Mouse (Mus musculus): ENCODE data around the gene Unc93a. TPM values are rescaled to one million over a fixed set of nuclear protein-coding genes. Genes with fewer than 3 reads are reported as not detected.
"Not testable (repeated sequence)": the region's sequence is repeated elsewhere in the genome, so short reads cannot be mapped to it uniquely, and the experiment has no call there.

Unc93a gene
- not detected in 2 replicates for polyA plus RNA-seq (2015; fragmentation: Nextera tagmentation; extraction: Ambion mirVana)

GRCm38 (mm10) chr17:13131710-13132109 is at the start of gene Unc93a:
TSS of gene Unc93a (minus strand) at chr17:13131810.
- not testable (repeated sequence) for H3K27me3 ChIP-seq (ENCODE audit: control insufficient read depth, insufficient read depth, low read length); H3K9me3 ChIP-seq (replicated peaks; ENCODE audit: control insufficient read depth, low read length); H3K9ac ChIP-seq (ENCODE audit: low read length); H3K27ac ChIP-seq (ENCODE audit: low read length); H3K4me2 ChIP-seq (ENCODE audit: low read depth, low read length); H3K4me1 ChIP-seq (ENCODE audit: control insufficient read depth, insufficient read depth, low read length); ATAC-seq (replicated peaks; ENCODE audit: extremely low read depth, insufficient read depth, low FRiP score); H3K36me3 ChIP-seq (ENCODE audit: control insufficient read depth, insufficient read depth); H3K4me3 ChIP-seq (ENCODE audit: low read length)
- WGBS, result 82% methylated on average over 3 of the region's 4 CpGs

- H3K4me1 ChIP-seq (ENCODE audit: control insufficient read depth, insufficient read depth, low read length); H3K9ac ChIP-seq (ENCODE audit: low read length); H3K4me3 ChIP-seq (ENCODE audit: low read length); ATAC-seq (replicated peaks; ENCODE audit: extremely low read depth, insufficient read depth, low FRiP score); H3K27me3 ChIP-seq (ENCODE audit: control insufficient read depth, insufficient read depth, low read length); H3K27ac ChIP-seq (ENCODE audit: low read length); H3K36me3 ChIP-seq (ENCODE audit: control insufficient read depth, insufficient read depth); H3K4me2 ChIP-seq (ENCODE audit: low read depth, low read length): not testable (repeated sequence)
- WGBS, result 79% methylated on average over 5 of the region's 5 CpGs
- H3K9me3 ChIP-seq (replicated peaks; ENCODE audit: control insufficient read depth, low read length), result peaks cover 11% of the 10 kb centered on the region
Measured at GRCm38 (mm10) chr17:13180491-13180890, 48.9 kb upstream of the Unc93a start.

GRCm38 (mm10) chr17:13179021-13179420 is 47.4 kb upstream of the Unc93a start:
- H3K27ac ChIP-seq (ENCODE audit: low read length); H3K4me1 ChIP-seq (ENCODE audit: control insufficient read depth, insufficient read depth, low read length); H3K9me3 ChIP-seq (replicated peaks; ENCODE audit: control insufficient read depth, low read length); H3K4me3 ChIP-seq (ENCODE audit: low read length); ATAC-seq (replicated peaks; ENCODE audit: extremely low read depth, insufficient read depth, low FRiP score); H3K4me2 ChIP-seq (ENCODE audit: low read depth, low read length); H3K36me3 ChIP-seq (ENCODE audit: control insufficient read depth, insufficient read depth); H3K27me3 ChIP-seq (ENCODE audit: control insufficient read depth, insufficient read depth, low read length); H3K9ac ChIP-seq (ENCODE audit: low read length): not testable (repeated sequence)
- WGBS, result 76% methylated on average over 4 of the region's 4 CpGs

- H3K27ac ChIP-seq (ENCODE audit: low read length); H3K9me3 ChIP-seq (replicated peaks; ENCODE audit: control insufficient read depth, low read length); H3K4me2 ChIP-seq (ENCODE audit: low read depth, low read length); H3K36me3 ChIP-seq (ENCODE audit: control insufficient read depth, insufficient read depth); H3K4me1 ChIP-seq (ENCODE audit: control insufficient read depth, insufficient read depth, low read length); H3K4me3 ChIP-seq (ENCODE audit: low read length); H3K9ac ChIP-seq (ENCODE audit: low read length); H3K27me3 ChIP-seq (ENCODE audit: control insufficient read depth, insufficient read depth, low read length): not testable (repeated sequence)
- 51% methylated on average over 1 of the region's 1 CpGs for WGBS
- 0 out of 2 replicates have a peak, but pooled peaks have one; percentile 20 for ATAC-seq (replicated peaks; ENCODE audit: extremely low read depth, insufficient read depth, low FRiP score)
Measured at GRCm38 (mm10) chr17:13177796-13178195, 46.2 kb upstream of the Unc93a start.

- H3K9me3 ChIP-seq (replicated peaks; ENCODE audit: control insufficient read depth, low read length); H3K9ac ChIP-seq (ENCODE audit: low read length); ATAC-seq (replicated peaks; ENCODE audit: extremely low read depth, insufficient read depth, low FRiP score); H3K4me1 ChIP-seq (ENCODE audit: control insufficient read depth, insufficient read depth, low read length); H3K36me3 ChIP-seq (ENCODE audit: control insufficient read depth, insufficient read depth); H3K4me3 ChIP-seq (ENCODE audit: low read length); H3K27ac ChIP-seq (ENCODE audit: low read length); H3K4me2 ChIP-seq (ENCODE audit: low read depth, low read length); H3K27me3 ChIP-seq (ENCODE audit: control insufficient read depth, insufficient read depth, low read length): not testable (repeated sequence)
- WGBS, result no CpG with 5 or more reads among the region's 1 CpGs
Measured at GRCm38 (mm10) chr17:13175609-13176008, 44.0 kb upstream of the Unc93a start.

DNA sequence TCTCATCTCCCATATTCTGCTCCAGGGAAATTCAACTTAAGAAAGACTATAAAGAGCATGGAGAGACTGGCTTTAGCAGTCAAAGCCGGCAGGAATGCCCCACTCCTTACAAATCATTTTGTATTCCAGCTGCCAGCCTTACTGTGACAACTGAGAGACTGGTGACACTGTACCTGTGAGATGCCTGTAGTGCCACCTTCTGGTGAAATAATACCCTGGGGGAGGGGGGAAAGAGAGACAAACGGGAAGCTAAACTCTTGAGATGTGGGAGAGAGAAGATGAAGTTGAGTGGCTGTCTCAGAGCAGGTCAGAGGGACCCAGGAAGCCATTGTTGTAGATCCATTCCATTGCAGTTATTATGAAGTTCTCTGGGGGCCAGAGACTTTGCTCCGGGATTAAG is 42.4 kb upstream of the Unc93a start:
- not testable (repeated sequence) for ATAC-seq (replicated peaks; ENCODE audit: extremely low read depth, insufficient read depth, low FRiP score); H3K9ac ChIP-seq (ENCODE audit: low read length); H3K4me2 ChIP-seq (ENCODE audit: low read depth, low read length); H3K36me3 ChIP-seq (ENCODE audit: control insufficient read depth, insufficient read depth); H3K27me3 ChIP-seq (ENCODE audit: control insufficient read depth, insufficient read depth, low read length); H3K27ac ChIP-seq (ENCODE audit: low read length); H3K4me1 ChIP-seq (ENCODE audit: control insufficient read depth, insufficient read depth, low read length); H3K4me3 ChIP-seq (ENCODE audit: low read length); H3K9me3 ChIP-seq (replicated peaks; ENCODE audit: control insufficient read depth, low read length)
- 44% methylated on average over 1 of the region's 3 CpGs for WGBS

DNA sequence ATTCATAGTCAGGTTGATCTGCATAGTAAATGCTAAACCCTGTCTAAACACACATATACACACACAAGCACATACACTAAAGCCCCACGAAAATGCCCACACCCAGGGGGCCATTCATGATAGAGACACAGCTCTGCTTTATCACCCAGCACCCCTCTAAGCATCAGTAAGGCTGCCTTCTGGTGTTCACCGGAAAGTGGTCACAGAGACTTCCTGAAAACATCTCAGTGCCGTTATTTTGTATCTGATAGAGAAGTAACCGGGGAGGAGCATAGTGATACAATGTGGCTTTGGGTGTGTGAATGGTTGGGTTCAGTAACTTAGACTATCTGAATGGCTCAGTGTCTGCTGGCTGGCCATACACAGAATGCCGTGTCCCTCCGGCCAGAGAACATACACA is 42.0 kb upstream of the Unc93a start:
- H3K27me3 ChIP-seq (ENCODE audit: control insufficient read depth, insufficient read depth, low read length); H3K4me1 ChIP-seq (ENCODE audit: control insufficient read depth, insufficient read depth, low read length); H3K9ac ChIP-seq (ENCODE audit: low read length); H3K36me3 ChIP-seq (ENCODE audit: control insufficient read depth, insufficient read depth); ATAC-seq (replicated peaks; ENCODE audit: extremely low read depth, insufficient read depth, low FRiP score); H3K27ac ChIP-seq (ENCODE audit: low read length); H3K4me3 ChIP-seq (ENCODE audit: low read length); H3K4me2 ChIP-seq (ENCODE audit: low read depth, low read length); H3K9me3 ChIP-seq (replicated peaks; ENCODE audit: control insufficient read depth, low read length): not testable (repeated sequence)
- WGBS, result 73% methylated on average over 6 of the region's 6 CpGs

- H3K27ac ChIP-seq (ENCODE audit: low read length); H3K4me2 ChIP-seq (ENCODE audit: low read depth, low read length); ATAC-seq (replicated peaks; ENCODE audit: extremely low read depth, insufficient read depth, low FRiP score); H3K9ac ChIP-seq (ENCODE audit: low read length); H3K4me1 ChIP-seq (ENCODE audit: control insufficient read depth, insufficient read depth, low read length); H3K4me3 ChIP-seq (ENCODE audit: low read length); H3K36me3 ChIP-seq (ENCODE audit: control insufficient read depth, insufficient read depth); H3K27me3 ChIP-seq (ENCODE audit: control insufficient read depth, insufficient read depth, low read length); H3K9me3 ChIP-seq (replicated peaks; ENCODE audit: control insufficient read depth, low read length): not testable (repeated sequence)
- 85% methylated on average over 7 of the region's 7 CpGs for WGBS
Measured at GRCm38 (mm10) chr17:13146128-13146527, 14.5 kb upstream of the Unc93a start.

DNA sequence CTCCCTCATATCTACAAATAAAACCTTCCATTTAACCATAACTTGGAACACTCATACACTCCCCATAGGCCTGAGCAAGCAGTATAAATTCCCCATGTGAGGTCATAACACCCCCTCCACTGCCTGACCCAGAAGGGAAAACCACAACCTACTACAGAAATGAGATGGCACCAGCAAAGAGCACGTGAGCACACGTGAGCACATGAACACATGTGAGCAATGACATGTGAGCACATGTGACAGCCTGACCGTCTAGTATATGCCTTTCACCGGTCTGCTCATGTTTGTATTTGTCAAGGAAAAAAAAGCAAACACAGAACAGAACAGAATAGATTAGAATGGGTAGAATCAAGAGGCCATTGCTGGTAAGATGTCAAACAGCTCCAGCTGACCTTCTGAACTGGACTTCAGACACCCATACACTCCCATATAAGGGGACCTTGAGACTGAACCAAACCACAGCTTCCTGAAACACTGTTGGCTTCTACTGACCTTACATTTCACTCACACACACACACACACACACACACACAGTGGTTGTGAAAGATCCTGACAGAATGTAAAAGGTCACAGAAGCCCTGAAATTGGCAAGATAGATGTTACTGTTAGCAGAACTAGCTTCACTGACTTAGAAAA is 13.1 kb upstream of the Unc93a start:
- ATAC-seq (replicated peaks; ENCODE audit: extremely low read depth, insufficient read depth, low FRiP score); H3K4me1 ChIP-seq (ENCODE audit: control insufficient read depth, insufficient read depth, low read length); H3K4me3 ChIP-seq (ENCODE audit: low read length); H3K9me3 ChIP-seq (replicated peaks; ENCODE audit: control insufficient read depth, low read length); H3K4me2 ChIP-seq (ENCODE audit: low read depth, low read length); H3K36me3 ChIP-seq (ENCODE audit: control insufficient read depth, insufficient read depth); H3K27me3 ChIP-seq (ENCODE audit: control insufficient read depth, insufficient read depth, low read length); H3K9ac ChIP-seq (ENCODE audit: low read length); H3K27ac ChIP-seq (ENCODE audit: low read length): not testable (repeated sequence)
- 73% methylated on average over 4 of the region's 4 CpGs for WGBS
